Mouse (Mus musculus): ENCODE data around the gene Ostn.

- TF ChIP-seq CTCF (IDR thresholded peaks at IDR 0.05; ENCODE audit: control insufficient read depth, insufficient read depth, insufficient read length) (no peak), CEBPB (IDR thresholded peaks at IDR 0.05; ENCODE audit: low read depth) (no peak), MYOG (IDR thresholded peaks at IDR 0.05; ENCODE audit: control insufficient read depth, extremely low read depth, insufficient read length) (no peak), USF1 (IDR thresholded peaks at IDR 0.05; ENCODE audit: low read depth) (no peak), MYOD1 (IDR thresholded peaks at IDR 0.05; ENCODE audit: control insufficient read depth, insufficient read length, low read depth) (no peak), MAX (IDR thresholded peaks at IDR 0.05) (no peak)
Measured at GRCm38 (mm10) chr16:27349235-27349634, 41.9 kb downstream of the Ostn start.

Measured in C2C12 (cell line).